Mouse (Mus musculus): ENCODE measurements around the gene Tnr.
"Not testable (repeated sequence)": the region's sequence is repeated elsewhere in the genome, so short reads cannot be mapped to it uniquely, and the experiment has no call there.

Gene Tnr

DNA sequence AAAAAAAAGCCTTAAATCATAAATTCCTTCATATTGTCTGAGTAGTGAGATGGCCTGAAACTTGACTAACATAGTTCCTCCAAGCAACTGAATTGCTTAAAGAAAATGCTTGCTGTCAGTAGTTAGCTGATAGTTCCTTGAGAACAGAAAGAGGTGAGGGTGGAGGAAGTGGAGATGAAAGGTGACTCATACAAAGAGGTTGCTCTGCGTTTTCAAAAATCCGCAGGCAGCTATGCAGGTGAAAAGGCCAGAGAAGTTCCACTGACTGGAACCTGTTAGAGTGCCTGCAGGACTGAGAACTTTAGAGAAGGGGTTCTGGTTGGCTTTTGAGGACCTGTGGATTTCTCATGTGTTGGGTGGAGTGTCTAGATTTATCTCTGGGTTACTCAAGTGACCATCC is 414.9 kb downstream of the Tnr start:
- DNase-seq (ENCODE audit: extremely low read depth, low read depth): no peak

DNA sequence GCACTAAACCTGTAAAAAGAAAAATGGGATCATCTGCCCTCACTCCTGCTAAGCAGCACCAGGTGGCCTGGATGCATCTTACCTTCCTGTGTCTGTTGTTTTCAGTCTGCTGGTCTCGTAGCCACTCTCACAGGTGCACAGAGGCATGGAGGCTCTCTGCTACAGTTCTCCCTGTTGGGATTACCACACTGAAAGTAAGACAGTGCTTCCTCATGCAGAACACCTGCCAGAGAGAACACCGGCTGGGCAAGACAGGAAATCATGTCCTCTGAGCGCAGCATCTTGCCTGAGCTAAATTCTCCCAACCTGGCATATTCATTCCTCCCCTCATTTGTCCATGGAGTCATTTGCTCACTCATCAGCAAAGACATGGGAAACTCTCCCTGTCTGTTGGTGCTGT is 415.8 kb downstream of the Tnr start:
- no peak for DNase-seq (ENCODE audit: extremely low read depth, low read depth)

DNA sequence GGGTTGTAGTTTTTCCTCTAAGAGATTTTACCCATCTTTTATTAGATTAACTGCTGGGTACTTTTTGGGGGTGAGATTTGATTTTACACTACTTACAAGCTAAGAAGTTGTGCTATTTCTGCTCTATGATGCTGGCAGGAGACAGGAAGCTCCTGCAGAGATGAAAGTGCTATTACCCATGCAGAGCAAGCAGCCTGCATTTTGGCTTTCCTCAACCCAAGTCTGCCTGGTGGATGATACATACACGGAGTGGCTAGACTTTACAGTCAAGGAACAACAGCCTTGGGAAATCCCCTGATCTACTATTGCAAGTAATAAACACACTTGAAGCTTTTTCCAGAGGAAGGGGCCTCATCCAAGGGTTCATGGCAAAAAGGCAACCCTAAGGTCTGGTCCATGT is 430.0 kb downstream of the Tnr start:
- DNase-seq (ENCODE audit: extremely low read depth, low read depth): no peak

DNA sequence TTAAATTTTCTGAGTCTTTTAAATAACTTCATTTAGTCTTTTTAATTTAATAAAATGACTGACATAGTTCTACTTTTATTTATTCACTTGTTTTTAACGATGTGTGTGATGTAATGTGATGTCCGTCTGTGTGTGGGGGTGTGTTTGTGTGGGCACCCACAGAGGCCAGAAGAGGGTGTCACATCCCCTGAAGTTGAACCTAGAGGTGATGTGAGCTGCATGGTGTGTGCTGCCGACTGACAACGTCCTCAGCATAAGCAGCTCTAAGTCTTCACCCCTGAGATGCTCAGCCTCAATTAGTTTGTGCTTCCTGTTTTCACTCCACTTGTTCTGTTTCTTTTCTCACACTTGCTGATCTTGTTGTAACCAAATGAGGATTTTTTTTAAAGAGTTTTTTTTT is 439.8 kb downstream of the Tnr start:
- no peak for DNase-seq (ENCODE audit: extremely low read depth, low read depth)

DNA sequence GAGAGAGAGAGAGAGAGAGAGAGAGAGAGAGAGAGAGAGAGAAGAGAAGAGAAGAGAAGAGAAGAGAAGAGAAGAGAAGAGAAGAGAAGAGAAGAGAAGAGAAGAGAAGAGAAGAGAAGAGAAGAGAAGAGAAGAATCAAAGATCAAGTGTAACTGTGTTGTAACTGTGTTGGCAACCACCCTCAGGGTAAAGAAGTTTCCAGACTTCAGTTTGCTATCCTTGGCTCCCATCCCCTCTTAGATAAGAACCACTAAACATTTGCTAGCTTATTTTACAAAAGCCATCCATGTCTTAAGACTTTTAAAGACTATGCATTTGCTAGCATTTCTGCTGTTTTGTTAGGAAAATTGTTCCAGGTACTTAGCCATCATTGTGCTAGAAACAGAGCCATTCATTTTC is 442.7 kb downstream of the Tnr start:
- not testable (repeated sequence) for DNase-seq (ENCODE audit: extremely low read depth, low read depth)

DNA sequence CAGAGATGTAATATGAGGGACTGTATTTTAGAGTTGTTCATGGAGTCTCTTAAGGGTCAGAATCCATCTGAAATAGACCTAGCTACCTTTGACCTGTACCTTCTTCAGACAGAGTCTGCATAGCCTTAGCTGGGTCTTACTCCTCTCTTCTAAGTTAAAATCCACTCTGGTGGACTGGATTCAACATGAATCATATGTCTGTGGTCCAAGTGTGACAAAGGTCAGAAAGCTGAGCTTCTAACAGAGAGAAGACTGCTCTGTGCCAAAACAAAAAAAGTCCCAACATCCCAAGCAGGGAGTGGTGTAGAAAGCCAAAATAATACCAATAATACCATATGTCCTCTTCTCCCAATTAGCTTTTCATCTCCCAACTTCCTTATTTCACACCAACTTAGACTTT is 444.8 kb downstream of the Tnr start:
- no peak for DNase-seq (ENCODE audit: extremely low read depth, low read depth)

DNA sequence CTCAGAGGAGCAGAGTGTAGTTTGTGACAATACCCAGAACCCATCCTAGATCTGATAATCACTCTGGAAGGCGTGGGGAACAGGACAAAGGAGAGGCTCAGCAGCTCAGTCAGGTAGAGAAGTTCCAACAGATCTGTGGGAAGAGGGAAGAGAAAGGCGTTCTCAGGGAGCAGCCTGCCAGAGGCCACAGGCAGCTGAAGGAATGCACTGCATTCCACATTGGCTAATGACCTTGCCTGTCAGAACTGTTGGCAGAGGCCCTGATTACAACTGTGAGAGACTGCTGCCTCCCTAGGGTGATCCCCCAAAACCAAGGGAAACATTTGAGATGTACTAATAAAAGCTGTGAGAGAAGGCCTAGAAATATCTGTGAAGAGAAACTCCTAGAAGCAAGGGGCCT is 454.2 kb downstream of the Tnr start:
- no peak for DNase-seq (ENCODE audit: extremely low read depth, low read depth)

DNA sequence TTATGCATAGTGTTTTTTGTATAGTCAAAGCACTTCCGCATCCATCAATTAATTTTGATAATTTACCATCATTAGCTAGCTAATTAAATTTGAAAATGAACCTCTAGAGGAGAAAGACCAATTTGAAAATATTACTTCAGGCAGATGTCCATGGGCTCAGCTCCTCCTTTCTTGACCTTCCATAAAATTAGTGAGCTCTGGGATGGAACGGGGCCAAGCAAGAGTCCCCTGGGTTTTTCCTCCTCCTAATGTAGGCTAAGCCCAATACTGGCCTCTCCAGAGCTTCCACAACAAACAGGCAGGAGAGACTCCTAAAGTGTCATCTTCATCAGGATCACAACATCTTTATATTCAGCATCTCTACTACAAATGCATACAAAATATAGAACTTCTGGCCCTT is 455.5 kb downstream of the Tnr start:
- no peak for DNase-seq (ENCODE audit: extremely low read depth, low read depth)

DNA sequence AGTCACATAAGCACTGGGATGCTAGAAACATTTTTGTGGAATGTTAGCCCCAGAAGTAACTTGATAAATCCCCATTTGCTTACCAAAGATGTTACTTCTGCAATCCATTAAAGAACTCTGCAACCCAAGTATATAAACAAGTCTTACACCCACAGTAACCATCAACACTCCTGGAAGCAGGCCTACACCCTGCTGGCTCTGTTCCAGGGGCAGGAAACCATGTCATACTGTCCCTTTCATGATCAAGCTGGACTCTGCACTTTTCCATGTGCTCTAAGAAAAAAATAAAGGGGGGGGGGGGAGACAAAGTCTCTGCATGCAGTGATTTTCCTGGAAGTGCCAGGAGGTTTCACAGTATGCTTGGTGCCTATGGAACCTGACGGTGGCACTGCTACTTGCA is 456.8 kb downstream of the Tnr start:
- DNase-seq (ENCODE audit: extremely low read depth, low read depth): no peak

Data from MEL-GATA-1-ER (cell line).